Mouse (Mus musculus): ENCODE measurements around the gene Ireb2. TPM values are rescaled to one million over a fixed set of nuclear protein-coding genes. Genes with fewer than 3 reads are reported as not detected.
"Not testable (repeated sequence)": the region's sequence is repeated elsewhere in the genome, so short reads cannot be mapped to it uniquely, and the experiment has no call there.

Ireb2 gene
- 41.6 and 44.1 TPM in 2 replicates for polyA plus RNA-seq (2016; fragmentation: Nextera tagmentation; extraction: Ambion mirVana)

DNA sequence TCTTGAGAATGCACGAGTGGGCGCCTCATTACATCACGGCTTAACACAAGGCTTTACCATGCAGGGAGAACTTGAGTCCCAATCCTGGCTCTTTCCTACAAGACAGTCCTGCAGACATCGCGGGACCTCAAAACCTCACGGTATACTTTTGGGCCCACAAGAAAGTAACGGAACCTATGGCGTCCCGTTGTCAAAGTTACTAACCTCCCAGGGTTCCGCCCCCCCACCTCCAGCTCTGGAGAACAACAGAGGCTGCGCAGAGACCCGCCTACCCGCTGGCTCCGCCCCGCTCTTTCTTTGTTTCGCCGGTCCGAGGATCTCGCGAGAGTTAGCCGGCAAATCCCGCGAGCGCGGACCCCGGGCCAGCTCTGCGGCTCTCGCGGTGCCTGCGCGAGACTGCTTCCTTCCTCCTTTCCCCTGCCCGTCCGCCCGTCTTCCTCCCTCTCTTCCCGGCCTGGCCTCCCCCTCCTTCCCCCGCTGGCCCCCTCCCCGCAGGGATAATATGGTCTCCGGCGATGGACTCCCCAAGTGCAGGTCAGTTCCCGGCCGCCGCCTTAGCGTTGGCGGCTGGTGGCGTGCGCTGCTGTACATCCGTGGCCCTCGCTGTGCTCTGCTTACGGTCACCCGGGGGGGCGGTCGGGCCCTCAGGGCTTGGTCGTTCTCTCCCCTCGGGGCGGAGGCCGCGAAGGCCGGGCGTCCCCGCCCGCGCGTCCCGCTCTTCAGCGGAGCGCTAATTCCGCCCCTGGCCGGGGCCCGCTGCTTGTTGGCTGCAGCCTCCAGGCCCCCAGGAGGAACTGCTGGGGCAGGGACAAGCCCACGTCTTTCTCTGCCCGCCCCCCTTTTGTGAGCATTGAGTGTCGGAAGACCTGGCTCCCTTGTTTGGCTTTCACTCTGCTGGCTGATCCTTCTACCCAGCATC, at the start of gene Ireb2:
Ireb2 (plus strand) TSS at position 427 of the 919 bp plus-strand sequence.
- under 1% methylated on average over 72 of the region's 72 CpGs for WGBS
- peaks cover 39% of the 10 kb centered on the region for H3K36me3 ChIP-seq

GRCm38 (mm10) chr9:54816508-54817201, 46.9 kb upstream of the Ireb2 start:
- H3K4me1 ChIP-seq (replicated peaks): peaks cover 30% of the 10 kb centered on the region
- no peak for DNase-seq (ENCODE audit: low spot score)
- H3K4me3 ChIP-seq: no peak overlapping the region
- no peaks in the 10 kb centered on the region for H3K9me3 ChIP-seq
- H3K27ac ChIP-seq: peak overlapping the region; percentile 59; the same call in 1 of the 2 replicates
- 69% methylated on average over 10 of the region's 10 CpGs for WGBS
- H3K36me3 ChIP-seq: no peaks in the 10 kb centered on the region
- no peaks in the 10 kb centered on the region for H3K27me3 ChIP-seq (ENCODE audit: insufficient read depth, poor library complexity, severe bottlenecking)

More for the DNA sequence above, at the start of gene Ireb2:
- no peaks in the 10 kb centered on the region for H3K9me3 ChIP-seq
- peak; percentile 99 for DNase-seq (ENCODE audit: low spot score)
- no peaks in the 10 kb centered on the region for H3K27me3 ChIP-seq (ENCODE audit: insufficient read depth, poor library complexity, severe bottlenecking)
- peaks cover 30% of the 10 kb centered on the region for H3K4me1 ChIP-seq (replicated peaks)
- peak within 1 kb of the TSS; percentile 99 for H3K4me3 ChIP-seq
- peak within 1 kb of the TSS; percentile 99 for H3K27ac ChIP-seq

DNA sequence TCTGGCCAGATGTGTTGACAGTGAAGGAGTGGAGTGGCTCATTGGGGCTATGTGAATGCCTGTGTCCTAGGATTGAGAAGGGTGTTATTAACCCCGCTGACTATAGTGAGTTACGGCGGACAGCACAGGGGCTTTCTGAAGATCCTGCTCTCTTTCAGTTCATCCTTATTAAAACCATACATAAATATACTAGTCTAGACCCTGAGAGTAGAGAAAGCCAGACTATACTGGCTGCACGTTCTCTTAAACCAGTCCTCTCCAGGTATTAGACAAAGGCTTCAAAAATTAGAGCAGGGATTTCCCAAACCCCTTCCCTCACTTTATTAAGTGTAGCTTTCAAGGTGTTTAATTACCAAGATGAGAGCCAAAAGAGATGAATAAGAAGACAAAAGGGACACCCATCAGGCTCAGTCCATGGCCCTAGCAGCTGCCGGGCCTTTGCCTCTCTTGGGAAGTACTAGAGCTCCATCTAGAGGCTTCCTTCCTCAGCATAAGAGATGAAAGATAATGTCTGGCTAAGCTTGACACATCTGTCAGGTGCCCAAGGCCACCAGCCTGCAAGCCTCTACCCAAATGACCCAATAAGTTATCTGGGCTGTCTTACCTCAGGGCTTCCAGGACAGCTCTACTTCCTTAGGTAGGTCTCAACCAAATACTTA, 42.0 kb upstream of the Ireb2 start:
- WGBS: 64% methylated on average over 5 of the region's 5 CpGs
- H3K9me3 ChIP-seq: no peaks in the 10 kb centered on the region
- H3K36me3 ChIP-seq: no peaks in the 10 kb centered on the region
- H3K4me1 ChIP-seq (replicated peaks): peaks cover 21% of the 10 kb centered on the region
- H3K27me3 ChIP-seq (ENCODE audit: insufficient read depth, poor library complexity, severe bottlenecking): no peaks in the 10 kb centered on the region
- H3K27ac ChIP-seq: peak overlapping the region; percentile 1; the same call in 1 of the 2 replicates
- DNase-seq (ENCODE audit: low spot score): peak; percentile 61
- no peak overlapping the region for H3K4me3 ChIP-seq

- Histone ChIP-seq H3K27ac (no peak overlapping the region), H3K27me3 (ENCODE audit: insufficient read depth, poor library complexity, severe bottlenecking) (no peaks in the 10 kb centered on the region), H3K4me1 (replicated peaks) (peaks cover 3% of the 10 kb centered on the region; the same call in 1 of the 2 replicates), H3K36me3 (no peaks in the 10 kb centered on the region), H3K9me3 (no peaks in the 10 kb centered on the region), H3K4me3 (no peak overlapping the region)
- 33% methylated on average over 2 of the region's 2 CpGs for WGBS
- no peak for DNase-seq (ENCODE audit: low spot score)
Observed at GRCm38 (mm10) chr9:54829760-54830159, 33.8 kb upstream of the Ireb2 start.

GRCm38 (mm10) chr9:54830624-54831023, 33.0 kb upstream of the Ireb2 start:
- Histone ChIP-seq H3K36me3 (no peaks in the 10 kb centered on the region), H3K27me3 (ENCODE audit: insufficient read depth, poor library complexity, severe bottlenecking) (no peaks in the 10 kb centered on the region), H3K9me3 (no peaks in the 10 kb centered on the region), H3K4me1 (replicated peaks) (peaks cover 3% of the 10 kb centered on the region; the same call in 1 of the 2 replicates), H3K27ac (no peak overlapping the region), H3K4me3 (no peak overlapping the region)
- 42% methylated on average over 3 of the region's 3 CpGs for whole genome bisulfite sequencing
- peak; percentile 40 for DNase-seq (ENCODE audit: low spot score)

- no peaks in the 10 kb centered on the region for H3K9me3 ChIP-seq
- WGBS: 72% methylated on average over 1 of the region's 1 CpGs
- H3K4me3 ChIP-seq: no peak overlapping the region
- no peaks in the 10 kb centered on the region for H3K4me1 ChIP-seq (replicated peaks)
- DNase-seq (ENCODE audit: low spot score): no peak
- H3K27ac ChIP-seq: no peak overlapping the region
- no peaks in the 10 kb centered on the region for H3K36me3 ChIP-seq
- no peaks in the 10 kb centered on the region for H3K27me3 ChIP-seq (ENCODE audit: insufficient read depth, poor library complexity, severe bottlenecking)
Observed at GRCm38 (mm10) chr9:54833831-54834230, 29.8 kb upstream of the Ireb2 start.

GRCm38 (mm10) chr9:54835951-54836717, 27.5 kb upstream of the Ireb2 start:
- H3K9me3 ChIP-seq; H3K36me3 ChIP-seq; H3K27ac ChIP-seq; DNase-seq (ENCODE audit: low spot score); H3K4me3 ChIP-seq; H3K27me3 ChIP-seq (ENCODE audit: insufficient read depth, poor library complexity, severe bottlenecking); H3K4me1 ChIP-seq (replicated peaks): not testable (repeated sequence)
- WGBS: 83% methylated on average over 6 of the region's 6 CpGs

GRCm38 (mm10) chr9:54837835-54838234, 25.8 kb upstream of the Ireb2 start:
- no peak for DNase-seq (ENCODE audit: low spot score)
- no peak overlapping the region for H3K27ac ChIP-seq
- H3K9me3 ChIP-seq: no peaks in the 10 kb centered on the region
- H3K4me3 ChIP-seq: no peak overlapping the region
- H3K4me1 ChIP-seq (replicated peaks): no peaks in the 10 kb centered on the region
- H3K27me3 ChIP-seq (ENCODE audit: insufficient read depth, poor library complexity, severe bottlenecking): no peaks in the 10 kb centered on the region
- WGBS: 64% methylated on average over 7 of the region's 7 CpGs
- H3K36me3 ChIP-seq: no peaks in the 10 kb centered on the region

DNA sequence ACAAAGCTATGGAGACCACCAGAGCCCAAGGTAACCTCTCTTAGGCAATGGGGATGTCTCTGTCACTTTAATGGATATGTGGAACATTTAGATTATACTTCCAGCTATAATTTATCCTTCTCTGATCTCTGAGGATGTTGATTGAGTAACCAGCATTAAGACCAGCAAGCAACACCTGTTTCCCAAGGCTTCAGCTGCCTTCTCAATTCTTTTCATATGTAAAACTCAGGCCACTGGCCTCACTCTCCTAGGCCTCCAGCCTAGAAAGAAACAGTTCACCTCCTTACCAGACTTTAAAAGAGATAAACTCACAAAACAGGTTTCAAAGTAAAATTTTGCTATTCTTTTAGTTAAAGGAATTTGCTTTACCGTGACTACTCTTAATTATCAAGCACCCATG, 23.4 kb upstream of the Ireb2 start:
- no peak overlapping the region for H3K4me3 ChIP-seq
- H3K27ac ChIP-seq: no peak overlapping the region
- no peaks in the 10 kb centered on the region for H3K36me3 ChIP-seq
- no peaks in the 10 kb centered on the region for H3K4me1 ChIP-seq (replicated peaks)
- no peak for DNase-seq (ENCODE audit: low spot score)
- H3K9me3 ChIP-seq: no peaks in the 10 kb centered on the region
- 83% methylated on average over 1 of the region's 1 CpGs for WGBS
- no peaks in the 10 kb centered on the region for H3K27me3 ChIP-seq (ENCODE audit: insufficient read depth, poor library complexity, severe bottlenecking)

DNA sequence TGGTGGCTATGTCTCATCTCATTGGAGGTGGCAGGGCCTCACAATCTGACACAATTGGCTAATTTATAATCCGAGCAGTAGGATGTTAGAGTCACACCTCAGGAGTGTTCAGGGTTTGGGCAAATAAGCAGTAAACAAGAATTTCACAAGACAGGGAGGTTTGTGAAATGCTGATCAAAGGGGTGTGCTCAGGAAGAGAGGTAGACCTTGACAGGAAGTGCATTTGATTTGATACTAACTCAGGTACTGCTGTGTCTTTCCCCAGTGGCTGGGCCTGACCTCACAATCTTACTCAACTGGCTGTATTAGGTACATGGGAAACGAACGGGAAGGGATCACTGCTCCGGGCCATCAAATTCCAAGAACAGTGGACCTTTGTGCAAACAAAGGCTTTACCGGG, 21.3 kb upstream of the Ireb2 start:
- Histone ChIP-seq H3K36me3 (no peaks in the 10 kb centered on the region), H3K9me3 (no peaks in the 10 kb centered on the region), H3K4me3 (no peak overlapping the region), H3K27ac (no peak overlapping the region), H3K27me3 (ENCODE audit: insufficient read depth, poor library complexity, severe bottlenecking) (no peaks in the 10 kb centered on the region), H3K4me1 (replicated peaks) (no peaks in the 10 kb centered on the region)
- no peak for DNase-seq (ENCODE audit: low spot score)
- WGBS: 84% methylated on average over 5 of the region's 5 CpGs

GRCm38 (mm10) chr9:54843887-54844286, 19.7 kb upstream of the Ireb2 start:
- Histone ChIP-seq H3K27me3 (ENCODE audit: insufficient read depth, poor library complexity, severe bottlenecking) (no peaks in the 10 kb centered on the region), H3K9me3 (no peaks in the 10 kb centered on the region), H3K36me3 (no peaks in the 10 kb centered on the region), H3K4me3 (no peak overlapping the region), H3K4me1 (replicated peaks) (no peaks in the 10 kb centered on the region), H3K27ac (no peak overlapping the region)
- DNase-seq (ENCODE audit: low spot score): no peak
- WGBS: 82% methylated on average over 6 of the region's 6 CpGs

- no peak for DNase-seq (ENCODE audit: low spot score)
- H3K27me3 ChIP-seq (ENCODE audit: insufficient read depth, poor library complexity, severe bottlenecking): no peaks in the 10 kb centered on the region
- no peak overlapping the region for H3K27ac ChIP-seq
- no peak overlapping the region for H3K4me3 ChIP-seq
- no peaks in the 10 kb centered on the region for H3K36me3 ChIP-seq
- no peaks in the 10 kb centered on the region for H3K9me3 ChIP-seq
- 80% methylated on average over 3 of the region's 3 CpGs for WGBS
- H3K4me1 ChIP-seq (replicated peaks): no peaks in the 10 kb centered on the region
Observed at GRCm38 (mm10) chr9:54844556-54845176, 18.9 kb upstream of the Ireb2 start.
